Mouse (Mus musculus) forebrain, embryonic 12.5 days (tissue): ENCODE measurements around the gene Rap2c. TPM values are rescaled to one million over a fixed set of nuclear protein-coding genes. Genes with fewer than 3 reads are reported as not detected.

Experiments used
- ATAC-seq: fragments of 200-750 bp; cut with Nextera tagmentation; 2 replicates; pipeline ENCODE4 v1.8.0; 2017; ENCODE audit warnings: moderate TSS enrichment; ENCODE audit not compliant: low FRiP score
- H3K27ac ChIP-seq: fragments of 300-500 bp; sonication (generic); 2 replicates; pipeline ENCODE4 v1.5.1; 2016; ENCODE audit warnings: mild to moderate bottlenecking
- H3K27me3 ChIP-seq: fragments of 300-500 bp; sonication (generic); 2 replicates; pipeline ENCODE4 v1.6.1; 2016; ENCODE audit warnings: mild to moderate bottlenecking
- H3K36me3 ChIP-seq: fragments of 300-500 bp; sonication (generic); replicated peaks from 2 replicates; pipeline ENCODE4 v1.6.1; 2016; ENCODE audit warnings: mild to moderate bottlenecking
- H3K4me1 ChIP-seq: fragments of 300-500 bp; sonication (generic); 2 replicates; pipeline ENCODE4 v1.6.1; 2016
- H3K4me2 ChIP-seq: fragments of 300-500 bp; sonication (generic); 2 replicates; pipeline ENCODE4 v1.6.1; 2016; ENCODE audit warnings: mild to moderate bottlenecking, moderate library complexity
- H3K4me3 ChIP-seq: fragments of 300-500 bp; sonication (generic); replicated peaks from 2 replicates; pipeline ENCODE4 v1.5.1; 2016; ENCODE audit warnings: mild to moderate bottlenecking
- H3K9ac ChIP-seq: fragments of 300-500 bp; sonication (generic); 2 replicates; pipeline ENCODE4 v1.6.1; 2016; ENCODE audit warnings: mild to moderate bottlenecking
- H3K9me3 ChIP-seq: fragments of 300-500 bp; sonication (generic); 2 replicates; pipeline ENCODE4 v1.6.1; 2016
- WGBS: fragments of 180-500 bp; shearing (Covaris S2); methylation state at CpG from one replicate; pipeline ENCODE4 v1.1.7; 2016; 5-methylcytosine and 5-hydroxymethylcytosine counted together
- polyA plus RNA-seq: library from polyadenylated mRNA; unstranded; fragments of >200 nt; fragmentation: Nextera tagmentation; extraction: Ambion mirVana; gene quantifications from 2 replicates; pipeline ENCODE4 v1.2.1, GENCODE M21; 2016

Gene Rap2c
- polyA plus RNA-seq, 1 experiment from 2014 or later: 22.9 TPM

- no peak for ATAC-seq
- H3K27me3 ChIP-seq: no peaks in the 10 kb centered on the region
- H3K9ac ChIP-seq: no peak overlapping the region
- H3K4me3 ChIP-seq: no peak overlapping the region
- 82% methylated on average over 6 of the region's 6 CpGs for WGBS
- H3K27ac ChIP-seq: no peak overlapping the region
- H3K36me3 ChIP-seq: no peaks in the 10 kb centered on the region
- H3K4me2 ChIP-seq: no peak overlapping the region
- H3K4me1 ChIP-seq: no peaks in the 10 kb centered on the region
- no peaks in the 10 kb centered on the region for H3K9me3 ChIP-seq
These were observed 54.9 kb downstream of the Rap2c start for GRCm38 (mm10) chrX:50962955-50963354.

Other genes with a start within 250 kb of the Rap2c start
- gene Stk26, start 177.0 kb downstream of the Rap2c start, polyA plus RNA-seq: 2.4 and 2.6 TPM in 2 replicates
- not detected in 2 replicates for gene Frmd7, start 75.3 kb downstream of the Rap2c start, polyA plus RNA-seq
- 5.9 and 6.2 TPM in 2 replicates for gene Mbnl3, start 188.5 kb upstream of the Rap2c start, polyA plus RNA-seq